Mouse (Mus musculus): ENCODE results near the gene Usp24.

Gene Usp24

DNA sequence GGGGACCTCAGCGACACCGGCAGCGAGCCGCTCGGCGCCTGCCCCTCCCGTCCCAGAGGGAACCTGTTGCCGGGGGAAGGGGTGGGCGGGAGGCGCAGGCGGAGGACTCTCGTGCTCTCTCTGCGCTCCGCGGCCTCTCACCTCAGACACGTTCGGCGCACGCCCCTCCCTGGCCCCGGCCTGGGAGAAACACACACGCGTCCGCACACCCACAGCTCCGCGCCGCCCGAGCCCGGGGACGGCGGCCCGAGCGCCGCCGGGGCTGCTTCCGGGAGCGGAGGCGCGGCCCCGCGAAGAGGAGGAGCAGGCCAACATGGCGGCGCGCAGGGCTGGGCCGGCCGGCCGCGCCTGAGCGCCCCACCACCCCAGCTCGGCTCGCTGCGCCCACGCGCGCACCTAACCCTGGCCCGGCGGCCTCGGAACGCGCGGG is at the start of gene Usp24:
TSS of gene Usp24 (plus strand) at position 293 of the 430 bp plus-strand sequence.
- DNase-seq (ENCODE audit: low read depth, low spot score) = peak; percentile 78

DNA sequence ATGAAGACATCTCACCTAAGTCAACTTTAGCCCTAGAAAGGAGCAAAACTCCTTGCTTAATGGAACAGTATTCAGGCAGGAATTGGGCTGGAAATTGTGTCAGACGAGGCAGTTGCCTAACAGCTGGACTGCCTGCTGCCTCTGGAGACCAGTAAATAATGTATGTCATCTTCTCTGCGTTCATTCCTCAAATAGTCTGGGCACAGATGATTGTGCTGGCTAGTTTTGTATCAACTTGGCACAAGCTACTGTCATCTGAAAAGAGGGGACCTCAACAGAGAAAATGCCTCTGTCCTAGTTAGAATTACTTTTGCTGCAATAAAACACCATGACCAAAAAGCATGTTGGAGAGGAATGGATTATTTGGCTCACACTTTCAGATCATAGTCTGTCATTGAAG is 39.1 kb upstream of the Usp24 start:
- DNase-seq (ENCODE audit: low read depth, low spot score) = no peak

DNA sequence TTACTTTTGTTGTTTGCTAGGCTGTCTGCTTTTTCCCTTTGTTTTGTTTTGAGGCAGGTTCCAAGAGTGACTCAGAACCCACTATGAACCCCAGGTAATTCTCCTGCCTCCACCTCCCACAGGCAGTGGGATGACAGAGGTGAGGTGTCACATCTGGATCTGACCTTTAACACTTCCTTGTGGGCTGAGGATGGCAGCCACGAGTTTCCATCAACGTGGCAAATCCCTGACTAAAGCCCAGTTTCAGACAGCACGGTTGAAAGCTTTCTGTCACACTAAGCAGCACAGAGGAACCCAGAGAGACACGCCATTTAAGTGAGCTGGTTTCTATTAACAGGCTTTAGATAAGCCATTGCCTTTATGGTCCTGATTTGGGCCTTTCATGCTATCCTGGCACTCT is 36.8 kb upstream of the Usp24 start:
- no peak for DNase-seq (ENCODE audit: low read depth, low spot score)

DNA sequence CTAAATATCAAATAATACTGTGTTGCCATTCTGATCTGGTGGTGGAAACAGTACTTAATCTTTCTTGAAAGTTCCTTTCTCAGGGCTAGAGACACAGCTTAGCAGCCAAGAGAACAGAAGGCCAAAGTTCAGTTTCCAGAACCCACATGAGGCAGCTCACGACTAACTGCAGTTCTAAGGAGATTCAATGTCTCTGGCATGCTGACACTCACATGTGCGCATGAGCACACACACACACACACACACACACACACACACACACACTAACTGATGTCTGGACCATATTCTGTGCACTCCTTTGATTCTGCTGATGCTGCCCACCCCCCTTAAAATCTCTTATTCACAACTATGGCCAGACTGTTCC is 34.9 kb upstream of the Usp24 start:
- no peak for DNase-seq (ENCODE audit: low read depth, low spot score)

DNA sequence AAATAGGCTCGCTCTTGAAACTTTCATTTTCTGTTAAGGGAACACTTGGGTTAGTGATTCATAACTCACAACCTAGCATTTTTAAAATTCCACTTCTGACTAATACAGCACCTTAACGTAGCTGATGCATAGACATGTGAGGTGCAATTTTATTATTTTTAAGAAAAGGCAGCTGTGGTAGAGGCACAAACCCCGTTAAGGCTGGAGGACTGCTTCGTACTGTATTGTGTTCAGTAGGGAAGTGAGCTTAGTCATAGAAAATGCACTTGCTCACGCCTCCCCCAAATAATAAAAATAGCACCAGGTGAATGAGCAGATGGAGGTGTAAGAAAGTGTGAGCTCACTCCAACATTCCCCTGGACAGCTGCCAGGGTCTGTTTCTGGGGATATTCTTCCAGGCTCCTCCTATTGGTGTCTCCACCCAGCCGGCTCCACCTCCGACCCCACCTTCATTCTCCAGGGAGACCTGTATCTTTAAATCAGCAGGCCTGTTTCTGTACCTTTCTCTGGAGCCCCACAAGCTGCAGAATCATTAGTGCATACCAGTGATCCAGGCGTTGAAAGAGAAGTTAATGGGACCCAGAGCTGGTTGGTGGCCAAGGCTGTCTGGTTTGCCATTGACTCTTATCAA is 34.4 kb upstream of the Usp24 start:
- DNase-seq (ENCODE audit: low read depth, low spot score) = no peak

DNA sequence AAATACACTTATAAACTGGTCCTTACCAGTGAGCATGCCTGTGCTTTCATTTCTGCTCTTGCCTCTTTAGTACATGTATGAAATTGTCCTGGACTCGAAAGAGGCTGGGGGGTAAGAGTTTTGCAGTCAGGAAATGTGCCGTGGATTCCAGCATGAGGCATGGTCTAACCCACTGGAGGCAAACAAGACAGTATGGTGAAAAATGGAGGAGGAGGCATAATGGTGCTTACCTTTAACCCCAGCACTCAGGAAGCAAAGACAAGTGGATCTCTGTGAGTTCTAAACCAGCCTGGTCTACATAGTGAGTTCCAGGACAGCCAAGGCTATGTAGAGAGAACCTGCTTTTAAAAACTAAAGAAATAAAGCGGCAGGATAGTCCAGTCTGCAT is 33.9 kb upstream of the Usp24 start:
- DNase-seq (ENCODE audit: low read depth, low spot score) = no peak

DNA sequence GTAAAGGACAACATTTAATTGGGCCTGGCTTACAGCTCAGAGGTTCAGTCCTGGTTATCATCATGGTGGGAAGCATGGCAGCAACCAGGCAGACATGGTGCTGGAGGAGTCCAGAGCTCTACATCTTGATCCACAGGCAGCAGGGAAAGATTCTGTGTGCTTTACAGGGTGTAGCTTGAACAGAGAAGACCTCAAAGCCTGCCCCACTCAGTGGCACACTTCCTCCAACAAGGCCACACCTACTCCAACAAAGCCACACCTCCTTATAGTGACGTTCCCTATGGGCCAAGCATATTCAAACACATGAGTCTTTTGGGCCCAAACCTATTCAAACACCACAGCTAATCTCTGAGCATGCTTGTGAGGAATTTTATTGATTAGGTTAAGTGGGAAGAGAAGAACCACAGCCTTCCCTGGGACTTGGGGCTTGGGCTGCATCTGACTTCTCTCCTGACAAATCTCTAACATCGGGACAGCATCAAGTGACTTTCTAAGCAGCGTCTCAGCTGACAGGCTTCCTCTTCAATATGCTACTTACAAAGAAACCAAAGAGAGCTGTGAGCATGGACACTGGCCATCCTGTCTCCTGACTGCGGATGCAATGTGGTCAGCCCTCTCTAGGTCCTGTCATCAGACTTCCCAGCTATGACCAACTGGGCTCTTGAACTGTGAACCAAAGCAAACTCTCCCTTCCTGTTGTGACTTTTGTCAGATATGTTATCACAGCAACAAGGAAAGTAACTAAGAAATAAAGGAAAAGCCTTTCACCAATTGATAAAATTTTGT is 28.9 kb upstream of the Usp24 start:
- no peak for DNase-seq (ENCODE audit: low read depth, low spot score)

DNA sequence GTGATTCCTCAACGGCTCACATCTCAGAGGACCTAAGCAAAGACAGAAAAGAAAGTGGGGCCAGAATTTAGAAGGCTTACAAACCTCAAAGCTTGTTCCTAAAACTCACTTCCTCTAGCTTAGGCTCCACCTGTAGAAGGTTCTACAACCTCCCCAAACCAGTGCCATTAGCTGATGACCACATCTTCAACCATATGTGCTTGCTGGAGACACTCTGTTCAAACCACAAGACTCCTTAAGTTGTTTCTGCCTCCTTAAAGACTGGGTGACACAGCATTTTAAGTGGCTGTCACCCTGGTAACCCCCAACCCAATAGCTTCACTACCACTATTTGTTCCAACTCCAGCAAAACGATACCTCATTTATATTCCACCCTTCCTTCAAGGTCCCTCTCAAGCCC is 25.8 kb upstream of the Usp24 start:
- DNase-seq (ENCODE audit: low read depth, low spot score) = no peak

DNA sequence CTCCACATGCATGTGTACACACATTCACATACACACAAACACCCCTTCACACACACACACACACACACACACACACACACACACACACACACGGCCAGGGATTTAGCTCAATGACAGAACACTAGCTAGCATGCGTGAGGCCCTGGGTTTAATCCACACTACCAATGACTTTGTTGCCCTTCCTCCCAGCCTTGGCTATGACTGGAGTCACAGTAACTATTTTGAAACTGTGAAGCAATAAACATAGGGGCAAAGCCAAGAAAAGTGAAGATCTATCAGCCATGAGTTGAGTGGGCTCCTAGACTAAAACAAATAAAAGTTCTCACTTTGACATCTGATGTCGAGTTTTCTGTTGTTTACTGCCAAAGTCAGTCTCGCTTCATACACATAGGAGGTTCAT is 23.2 kb upstream of the Usp24 start:
- no peak for DNase-seq (ENCODE audit: low read depth, low spot score)

DNA sequence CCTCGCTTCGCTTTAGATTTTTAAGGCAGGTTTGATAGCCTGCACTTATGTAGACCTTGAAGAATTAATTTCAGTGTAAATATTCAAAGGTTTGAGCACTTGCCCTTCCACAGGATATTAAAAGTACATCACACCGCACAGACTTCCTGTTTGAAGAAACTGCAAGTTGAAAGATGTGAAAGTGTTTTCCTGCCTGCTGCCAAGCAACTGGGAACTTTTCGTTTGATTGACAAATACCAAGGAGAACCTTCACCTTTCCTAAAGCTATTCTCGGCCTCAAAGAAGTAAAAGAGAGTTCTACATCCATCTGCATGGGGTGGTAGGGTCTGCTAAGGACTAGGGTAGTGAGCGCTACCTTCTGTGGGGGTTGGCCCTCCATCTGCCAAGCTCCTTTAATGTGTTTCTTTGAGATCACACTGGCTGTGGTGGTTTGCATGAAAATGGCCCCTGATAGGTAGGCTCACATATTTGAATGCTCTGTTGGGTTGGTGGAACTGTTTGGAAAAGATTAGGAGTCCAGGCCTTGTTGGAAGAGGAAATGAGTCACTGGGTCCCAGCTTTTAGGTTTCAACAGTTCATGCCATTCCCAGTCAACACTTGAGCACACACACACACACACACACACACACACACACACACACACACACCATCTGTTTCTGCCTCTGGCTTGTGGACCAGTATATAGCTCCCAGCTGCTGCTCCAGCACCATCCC is 22.5 kb upstream of the Usp24 start:
- DNase-seq (ENCODE audit: low read depth, low spot score) = peak; percentile 17

DNA sequence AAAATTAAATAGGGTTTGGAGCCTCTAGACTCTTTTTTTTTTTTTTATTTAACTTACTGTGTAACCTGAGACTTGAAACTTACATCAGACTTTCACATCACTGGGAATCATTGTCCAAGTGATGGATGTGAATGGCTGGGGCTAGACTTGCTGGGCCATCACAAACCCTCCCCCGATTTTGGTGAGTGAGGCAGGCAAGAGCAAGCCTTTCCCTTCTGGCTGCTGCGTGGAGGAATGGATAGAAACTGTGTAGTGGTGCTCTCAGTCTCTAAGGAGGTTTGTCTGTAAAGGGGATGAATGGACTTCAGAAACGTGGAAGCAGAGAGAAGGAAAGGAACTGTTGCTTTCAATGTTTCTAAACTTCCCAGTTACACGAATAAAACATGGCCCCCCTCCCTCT is 20.3 kb upstream of the Usp24 start:
- no peak for DNase-seq (ENCODE audit: low read depth, low spot score)

DNA sequence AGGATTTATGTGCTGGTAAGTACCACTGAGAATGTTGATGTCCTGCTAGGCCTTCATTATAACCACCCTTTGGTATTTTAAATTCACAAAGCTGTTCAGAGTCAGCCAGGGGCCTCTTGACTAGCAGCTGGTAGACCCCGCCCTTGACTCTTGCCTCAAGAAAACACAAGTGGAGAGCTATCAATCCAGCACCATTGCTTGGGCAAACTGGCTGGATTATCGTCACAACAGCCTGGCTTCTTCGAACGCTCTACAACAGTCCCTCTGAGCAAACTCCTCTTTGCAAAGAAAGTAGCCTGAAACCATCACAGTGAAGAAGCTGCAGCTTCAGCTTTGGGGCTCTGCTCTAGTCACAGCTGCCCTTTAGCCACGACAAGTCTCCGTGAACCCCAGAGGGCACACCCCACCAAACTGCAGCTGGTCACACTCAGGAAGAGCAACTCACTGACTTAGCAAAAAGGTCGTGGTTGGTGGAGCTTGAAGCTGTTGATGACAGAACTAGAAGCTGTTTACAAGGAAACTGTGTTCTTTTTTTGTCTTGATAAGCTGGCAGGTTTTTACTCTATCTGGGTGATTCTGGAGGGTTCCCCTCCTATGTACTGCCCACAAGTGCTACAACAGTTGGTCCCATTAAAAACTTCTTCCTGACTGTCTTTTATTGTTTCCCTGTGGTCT is 19.5 kb upstream of the Usp24 start:
- DNase-seq (ENCODE audit: low read depth, low spot score) = no peak

DNA sequence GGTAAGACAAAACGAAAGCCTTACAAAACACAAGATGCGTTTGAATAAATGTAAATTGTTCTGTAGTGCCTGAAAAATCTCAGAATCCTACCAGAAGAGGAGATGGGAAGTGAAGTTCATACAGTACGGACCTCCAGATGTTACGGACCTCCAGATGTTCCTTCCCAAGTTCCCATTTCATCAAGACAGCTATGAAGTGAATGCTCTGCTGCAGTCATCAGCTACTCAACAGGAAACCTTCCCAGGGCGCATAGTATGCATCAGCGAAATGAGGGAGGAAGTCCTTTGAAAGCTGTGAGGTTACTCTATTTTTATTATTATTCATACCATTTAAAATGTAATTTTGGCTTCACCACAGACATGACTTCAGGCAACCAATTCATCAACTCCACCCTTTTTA is 14.7 kb upstream of the Usp24 start:
- no peak for DNase-seq (ENCODE audit: low read depth, low spot score)

DNA sequence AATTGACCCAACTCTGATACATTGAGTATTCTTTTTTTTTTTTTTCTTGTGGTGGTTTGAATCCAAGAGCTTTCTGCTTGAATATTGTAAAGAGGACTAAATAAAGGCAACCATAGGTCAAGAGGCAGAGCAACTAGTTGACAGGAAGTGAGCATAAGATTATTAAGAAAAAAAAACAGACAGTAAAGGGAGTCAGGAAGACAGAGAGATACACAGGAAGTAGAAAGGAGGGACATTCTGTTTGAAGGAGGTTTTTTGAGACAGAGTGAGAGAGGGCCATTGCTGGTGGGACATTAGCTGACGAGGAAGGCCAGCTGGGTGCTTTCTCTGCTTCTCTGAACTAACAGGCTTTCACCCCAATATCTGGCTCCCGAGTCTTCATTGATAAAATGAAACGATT is 7.9 kb upstream of the Usp24 start:
- no peak for DNase-seq (ENCODE audit: low read depth, low spot score)

DNA sequence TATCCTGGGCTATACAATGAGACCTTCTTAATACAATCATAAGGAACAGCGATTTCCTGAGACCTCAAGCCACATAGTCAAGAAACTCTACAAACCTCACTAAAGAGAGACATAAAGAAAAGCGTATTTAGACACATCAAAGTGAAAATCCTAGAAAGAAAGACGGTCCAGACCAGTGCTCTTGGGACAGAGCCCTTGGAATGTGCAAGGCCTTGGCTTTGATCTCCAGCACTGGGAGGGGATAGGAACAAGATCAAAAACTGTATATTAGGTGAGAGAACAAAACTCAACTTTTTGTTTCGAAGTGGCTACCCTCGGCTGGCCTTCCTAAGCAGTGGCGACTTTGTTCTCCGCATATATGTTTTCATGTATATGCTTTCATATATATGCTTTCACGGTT is 3.4 kb upstream of the Usp24 start:
- DNase-seq (ENCODE audit: low read depth, low spot score) = peak; percentile 30

DNA sequence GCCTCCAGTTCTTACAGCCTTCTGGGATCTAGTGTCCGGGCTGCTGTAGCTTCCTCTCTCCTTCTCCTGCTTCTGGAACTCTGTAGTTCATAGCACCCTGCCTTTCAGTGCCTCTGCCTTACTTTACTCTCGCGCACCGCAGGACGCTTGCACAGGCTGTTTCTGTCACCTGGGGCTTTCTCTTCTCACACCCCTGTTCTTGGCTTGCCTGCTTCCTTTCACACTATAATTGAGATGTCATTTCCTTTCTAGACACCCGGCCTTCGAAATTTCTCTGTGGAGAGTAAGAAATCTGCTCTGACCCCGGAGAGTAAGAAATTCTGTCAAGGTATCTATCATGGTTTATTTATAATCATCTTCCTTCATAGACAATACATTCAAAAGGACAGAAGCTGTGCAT is 2.9 kb upstream of the Usp24 start:
- peak; percentile 14 for DNase-seq (ENCODE audit: low read depth, low spot score)

DNA sequence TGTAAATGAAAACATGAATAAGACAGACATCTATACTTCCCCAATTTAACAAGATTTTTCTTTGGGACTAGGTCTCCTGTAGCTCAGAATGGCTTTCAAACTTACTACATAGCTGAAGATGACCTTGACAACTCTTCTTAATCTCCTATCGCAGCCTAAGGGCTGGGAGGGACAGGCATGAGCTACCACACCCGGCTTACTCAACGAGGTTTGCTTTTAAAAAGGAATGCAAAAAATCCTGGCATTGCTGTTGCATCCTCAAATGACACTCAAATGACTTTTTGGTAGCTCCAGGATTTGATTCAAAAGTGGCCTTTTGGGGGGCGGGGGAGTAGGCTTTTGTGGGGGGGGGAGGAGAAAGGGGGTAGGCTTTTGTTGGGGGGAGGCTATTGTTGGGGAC is 2.1 kb upstream of the Usp24 start:
- peak; percentile 87 for DNase-seq (ENCODE audit: low read depth, low spot score)

DNA sequence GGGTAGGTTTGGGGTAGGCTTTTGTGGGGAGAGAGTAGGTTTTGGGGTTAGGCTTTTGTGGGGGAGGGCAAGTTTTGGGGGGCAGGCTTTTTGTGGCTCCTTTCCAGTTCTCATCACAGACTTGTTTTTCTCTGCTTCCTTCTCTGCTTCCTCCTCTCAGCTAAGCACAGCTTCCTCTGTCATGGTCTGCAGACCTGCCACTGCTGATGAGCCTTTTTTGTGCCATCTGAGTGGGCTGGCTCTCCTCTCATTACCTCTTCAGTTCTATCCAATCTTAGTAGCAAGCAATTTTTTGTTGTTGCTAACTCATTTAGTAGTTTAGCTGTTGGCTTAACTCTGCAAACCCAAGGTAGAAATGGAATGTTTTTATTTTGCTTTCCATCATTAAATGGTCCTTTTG is 1.7 kb upstream of the Usp24 start:
- DNase-seq (ENCODE audit: low read depth, low spot score) = no peak

DNA sequence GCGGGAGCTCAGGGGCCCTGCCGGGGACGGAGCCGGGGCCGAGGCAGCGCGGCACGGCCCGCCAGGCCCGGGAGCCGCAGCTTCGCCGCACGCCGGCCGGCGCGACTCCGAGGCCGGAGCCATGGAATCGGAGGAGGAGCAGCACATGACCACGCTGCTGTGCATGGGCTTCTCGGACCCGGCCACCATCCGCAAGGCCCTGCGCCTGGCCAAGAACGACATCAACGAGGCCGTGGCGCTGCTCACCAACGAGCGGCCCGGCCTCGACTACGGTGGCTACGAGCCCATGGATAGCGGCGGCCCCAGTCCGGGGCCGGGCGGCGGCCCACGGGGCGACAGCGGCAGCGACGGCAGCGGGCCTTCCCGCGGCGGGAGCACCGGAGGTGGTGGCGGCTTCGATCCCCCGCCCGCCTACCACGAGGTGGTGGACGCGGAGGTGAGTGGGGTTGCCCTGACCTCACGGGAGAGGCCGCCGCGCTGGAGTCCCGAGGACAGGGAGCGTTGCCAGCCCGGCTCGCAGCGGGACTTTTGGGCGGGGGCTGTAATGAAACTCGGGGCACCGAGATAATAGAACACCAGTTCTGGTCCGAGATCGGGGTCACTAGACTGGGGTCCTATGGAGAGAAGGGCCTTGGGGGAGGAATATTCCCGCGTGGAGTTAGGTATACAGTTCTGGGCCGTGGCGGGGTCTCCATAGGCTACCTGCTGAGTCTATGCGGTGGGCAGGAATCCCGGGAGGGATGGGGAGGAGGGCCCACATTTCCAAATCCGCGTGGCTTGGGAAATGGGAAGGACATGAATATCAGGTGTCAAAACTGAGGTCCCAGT is 552 bp downstream of the Usp24 start:
- DNase-seq (ENCODE audit: low read depth, low spot score) = peak; percentile 62

DNA sequence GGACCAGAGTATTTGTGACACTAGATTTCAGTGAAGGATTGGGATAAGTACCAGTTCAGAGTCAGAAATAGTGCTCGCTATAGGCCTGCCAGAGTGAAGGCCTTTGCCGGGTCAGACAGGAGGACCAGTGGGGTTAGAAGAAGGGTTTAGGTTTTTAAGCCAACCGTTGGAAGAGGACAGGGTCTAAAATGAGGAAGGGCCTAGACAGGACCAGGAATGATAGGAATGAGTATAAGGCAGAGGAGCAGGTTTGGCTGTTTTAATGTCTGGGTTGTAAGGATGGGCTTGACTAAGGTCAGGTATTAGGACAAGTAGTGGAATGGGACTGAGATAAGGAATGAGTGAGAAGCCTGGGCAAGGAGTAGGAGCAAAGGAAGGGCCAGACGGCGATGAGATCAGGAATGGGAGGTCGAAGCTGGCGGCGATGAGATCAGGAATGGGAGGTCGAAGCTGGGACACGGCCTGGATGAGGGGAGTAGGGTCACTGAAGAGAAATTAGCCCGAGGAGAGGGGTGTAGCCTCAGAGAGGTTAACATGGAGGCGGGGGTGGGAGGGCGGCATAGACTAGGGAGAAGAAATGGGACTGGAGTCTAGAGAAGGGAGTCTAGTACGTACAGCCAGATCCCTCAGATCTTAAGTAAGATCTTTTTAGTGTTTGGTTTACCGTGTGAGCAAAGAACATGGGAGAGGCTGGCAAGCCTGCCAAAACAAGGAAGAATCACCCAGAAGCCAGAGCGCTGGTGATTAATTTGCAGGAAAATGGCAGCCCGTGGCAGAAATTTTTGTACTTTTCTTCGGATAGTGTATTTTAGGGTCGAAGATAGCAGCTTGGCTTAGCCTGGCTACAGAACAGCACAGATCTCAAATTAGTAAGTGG is 1.4 kb downstream of the Usp24 start:
- DNase-seq (ENCODE audit: low read depth, low spot score) = peak; percentile 50

All from ZHBTc4 (cell line).